Mouse (Mus musculus) spleen, adult 2 months (tissue): ENCODE measurements around the gene Aatk.

Source experiments
- CTCF ChIP-seq: fragments of 200-500 bp; IDR thresholded peaks from 2 replicates; pipeline ENCODE4 v1.5.1; 2011; ENCODE audit warnings: mild to moderate bottlenecking, inconsistent platforms; ENCODE audit not compliant: insufficient read depth, insufficient read length, insufficient replicate concordance; ENCODE audit errors: extremely low read depth
- POLR2A ChIP-seq: fragments of 200-500 bp; IDR thresholded peaks from 2 replicates; pipeline ENCODE4 v1.6.1; 2011; ENCODE audit warnings: low read depth, low read length, inconsistent platforms

- TF ChIP-seq CTCF (no peak), POLR2A (no peak)
These were observed 79.1 kb downstream of the Aatk start for GRCm38 (mm10) chr11:119967892-119968291.
